Mouse (Mus musculus): Measurements from ENCODE around the gene Ap2a1.
A peak's percentile ranks its signal among the peaks of the same experiment; 100 is the strongest.

Ap2a1 gene

DNA sequence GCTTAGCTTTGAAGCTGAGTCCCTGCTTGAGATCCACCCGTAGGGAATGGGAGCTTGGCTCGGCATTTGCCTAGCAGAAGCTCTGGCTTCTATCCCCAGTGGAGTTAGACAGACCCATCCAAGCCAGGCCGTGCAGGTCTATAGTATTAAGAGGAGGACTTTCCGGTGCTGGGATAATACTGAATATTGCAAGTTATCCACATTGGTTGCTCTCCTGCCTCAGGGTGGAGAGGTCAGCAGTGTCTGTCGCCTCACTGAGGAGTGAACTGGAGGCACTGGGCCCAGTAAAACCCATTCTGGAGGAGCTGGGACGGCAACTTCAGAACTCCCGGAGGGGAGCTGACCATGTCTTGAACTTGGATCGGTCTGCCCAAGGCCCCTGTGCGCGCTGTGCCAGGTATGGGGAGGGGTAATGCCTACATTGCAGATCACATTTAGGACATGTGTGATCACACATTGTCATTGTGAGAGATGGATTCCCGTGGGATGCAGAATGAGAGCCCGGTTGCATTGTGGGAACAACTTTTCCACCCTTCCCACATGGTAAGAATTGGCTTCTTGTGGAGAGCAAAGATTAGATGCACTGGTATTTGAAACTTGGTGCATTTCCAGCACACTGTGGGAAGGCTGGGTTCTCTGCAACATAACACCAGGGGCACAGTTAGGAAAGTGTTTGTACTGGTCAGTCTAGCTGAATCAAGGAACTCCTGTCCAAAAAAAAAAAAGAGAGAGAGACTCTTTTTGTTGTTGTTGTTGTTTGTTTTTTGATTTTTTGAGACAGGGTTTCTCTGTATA is 25.0 kb upstream of the Ap2a1 start:
- no peak for DNase-seq (ENCODE audit: extremely low read depth, insufficient read length, low spot score)

DNA sequence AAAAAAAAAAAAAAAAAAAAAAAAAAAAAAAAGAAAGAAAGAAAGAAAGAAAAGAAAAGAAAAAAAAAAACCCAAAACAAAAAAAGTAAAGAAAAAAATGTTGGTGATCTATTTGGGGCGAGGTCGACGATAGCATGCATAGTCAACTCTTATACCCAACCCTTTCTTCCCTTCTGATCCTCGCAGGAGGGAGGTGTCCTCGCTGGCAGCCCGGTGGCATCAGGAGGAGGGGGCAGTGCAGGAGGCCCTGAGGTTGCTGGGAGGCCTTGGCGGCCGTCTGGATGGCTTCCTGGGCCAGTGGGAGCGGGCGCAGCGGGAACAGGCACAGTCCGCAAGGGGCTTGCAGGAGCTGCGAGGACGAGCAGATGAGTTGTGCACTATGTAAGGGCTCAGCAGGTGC is 24.3 kb upstream of the Ap2a1 start:
- no peak for DNase-seq (ENCODE audit: extremely low read depth, insufficient read length, low spot score)

DNA sequence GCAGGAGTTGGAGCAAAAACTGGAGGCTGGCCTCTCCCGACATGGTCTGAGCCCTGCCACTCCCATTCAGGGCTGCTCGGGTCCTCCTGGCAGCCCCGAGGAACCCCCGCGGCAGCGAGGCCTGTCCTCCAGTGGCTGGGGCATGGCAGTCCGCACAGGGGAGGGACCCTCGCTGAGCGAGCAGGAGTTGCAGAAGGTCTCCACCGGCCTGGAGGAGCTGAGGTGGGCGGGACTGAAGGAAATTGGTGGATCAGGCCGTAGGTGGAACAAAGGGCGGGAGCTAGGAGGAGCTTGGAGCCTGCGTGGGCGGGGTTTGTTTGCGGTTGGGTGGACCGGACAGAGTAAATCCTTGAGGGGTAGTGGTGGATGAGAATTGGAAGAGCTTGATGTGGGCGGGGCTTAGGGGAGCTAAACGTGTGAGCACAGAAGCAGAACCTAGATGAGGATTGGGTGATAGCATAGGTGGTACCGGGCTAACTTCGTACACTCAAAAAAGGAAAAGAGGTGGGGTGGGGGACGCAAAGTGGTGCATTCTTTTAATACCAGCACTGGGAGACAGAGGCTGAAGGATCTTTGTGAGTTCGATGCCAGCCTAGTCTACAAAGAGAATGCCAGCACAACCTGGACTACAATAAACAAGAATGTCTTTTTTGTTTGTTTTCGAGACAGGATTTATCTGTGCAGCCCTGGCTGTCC is 23.5 kb upstream of the Ap2a1 start:
- DNase-seq (ENCODE audit: extremely low read depth, insufficient read length, low spot score): peak; percentile 95

DNA sequence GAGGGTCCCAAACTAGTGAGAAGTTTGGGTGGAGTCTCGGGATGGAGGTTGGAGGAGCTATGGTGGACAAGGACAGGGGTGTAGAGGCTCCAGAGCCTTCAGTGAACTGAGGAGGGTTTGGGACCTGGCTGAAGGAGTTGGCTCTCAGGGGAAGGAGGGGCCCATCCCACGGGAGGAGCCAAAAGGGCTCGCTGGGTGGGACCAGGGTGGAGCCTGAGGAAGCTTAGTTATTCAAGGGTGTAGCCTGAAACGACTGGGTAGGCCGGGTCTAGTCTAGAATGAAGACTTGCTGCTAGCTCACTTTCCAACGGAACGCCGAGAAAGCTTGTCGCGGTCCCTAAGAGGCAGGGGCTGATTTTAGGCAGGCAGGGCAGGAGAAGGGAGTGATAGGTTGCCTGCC is 22.7 kb upstream of the Ap2a1 start:
- peak; percentile 79 for DNase-seq (ENCODE audit: extremely low read depth, insufficient read length, low spot score)

DNA sequence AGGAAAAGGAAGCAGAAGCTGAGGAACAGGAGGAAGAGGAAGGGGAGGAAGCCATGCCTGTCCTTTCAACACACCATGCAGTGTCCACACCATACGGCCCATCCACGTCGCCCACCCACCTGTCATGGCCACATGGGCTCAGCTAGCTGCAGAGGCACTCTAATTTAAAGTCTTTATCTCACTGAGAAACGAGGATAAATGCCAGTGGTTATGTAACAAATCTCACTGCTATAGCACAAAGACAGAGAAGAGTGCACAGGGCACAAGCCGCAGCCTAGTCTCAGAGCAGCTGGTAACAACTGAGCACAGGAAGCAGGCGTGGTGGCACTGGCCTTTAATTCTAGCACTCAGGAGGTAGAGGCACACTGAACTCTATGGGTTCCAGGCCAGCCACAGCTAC is 20.6 kb upstream of the Ap2a1 start:
- no peak for DNase-seq (ENCODE audit: extremely low read depth, insufficient read length, low spot score)

DNA sequence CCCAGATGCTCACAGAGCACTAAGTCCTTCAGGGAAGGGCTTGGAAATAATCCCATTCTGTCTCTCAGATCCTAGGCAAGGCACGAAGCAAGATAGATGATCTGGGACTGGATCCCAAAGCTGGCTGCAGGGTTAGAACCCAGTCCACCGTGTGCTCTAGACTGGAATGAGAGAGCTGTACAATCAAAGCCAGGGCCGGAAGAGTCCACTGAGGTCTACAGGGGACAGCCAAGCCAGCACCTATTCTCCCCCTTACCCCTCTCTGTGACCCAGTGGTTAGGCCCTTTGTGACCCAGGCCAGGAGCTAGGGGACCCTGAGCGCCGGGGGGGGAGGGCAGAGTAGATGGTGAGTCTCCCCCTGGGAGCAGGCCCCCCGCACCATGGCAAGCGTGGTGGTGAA is 13.6 kb upstream of the Ap2a1 start, which contains the start of gene Tsks:
Tsks (plus strand) TSS at position 301 of the 400 bp plus-strand sequence.
- no peak for DNase-seq (ENCODE audit: extremely low read depth, insufficient read length, low spot score)

DNA sequence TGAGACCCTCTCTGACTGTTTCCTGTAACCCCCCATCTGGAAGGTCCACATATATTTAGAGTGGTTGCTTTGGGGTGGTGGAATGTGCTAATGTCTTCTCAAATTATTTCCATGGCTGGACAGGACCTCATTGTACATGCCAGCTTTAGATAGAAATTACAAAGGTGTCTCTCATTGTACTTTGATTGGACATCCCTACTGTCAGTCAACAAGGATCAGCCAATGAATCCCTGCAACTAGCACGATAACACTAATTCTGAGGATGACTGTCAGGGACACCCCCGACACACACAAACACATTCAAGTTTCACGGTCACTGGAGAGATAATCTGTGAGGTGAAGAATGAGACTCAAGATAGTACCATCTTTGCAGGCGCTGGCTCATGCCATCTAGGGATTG is 9.4 kb upstream of the Ap2a1 start:
- no peak for DNase-seq (ENCODE audit: extremely low read depth, insufficient read length, low spot score)

DNA sequence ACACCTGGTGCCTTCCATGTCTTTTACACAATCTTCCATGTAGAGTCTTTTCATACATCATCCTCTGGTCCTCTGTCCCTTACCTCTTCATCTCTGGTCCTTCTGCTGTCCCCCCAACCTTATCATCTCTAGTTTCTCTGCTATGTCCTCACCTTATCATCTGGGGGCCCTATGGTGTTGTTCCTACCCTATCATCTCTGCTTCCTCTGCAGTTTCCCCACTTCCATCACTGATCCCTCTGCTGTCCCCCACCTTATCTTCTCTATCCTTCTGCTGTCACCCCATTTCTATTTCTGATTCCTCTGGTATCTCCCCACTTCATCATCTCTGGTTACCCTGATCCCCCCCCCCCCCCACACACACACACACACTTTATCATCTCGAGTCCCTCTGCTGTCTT is 726 bp downstream of the Ap2a1 start:
- DNase-seq (ENCODE audit: extremely low read depth, insufficient read length, low spot score): no peak

DNA sequence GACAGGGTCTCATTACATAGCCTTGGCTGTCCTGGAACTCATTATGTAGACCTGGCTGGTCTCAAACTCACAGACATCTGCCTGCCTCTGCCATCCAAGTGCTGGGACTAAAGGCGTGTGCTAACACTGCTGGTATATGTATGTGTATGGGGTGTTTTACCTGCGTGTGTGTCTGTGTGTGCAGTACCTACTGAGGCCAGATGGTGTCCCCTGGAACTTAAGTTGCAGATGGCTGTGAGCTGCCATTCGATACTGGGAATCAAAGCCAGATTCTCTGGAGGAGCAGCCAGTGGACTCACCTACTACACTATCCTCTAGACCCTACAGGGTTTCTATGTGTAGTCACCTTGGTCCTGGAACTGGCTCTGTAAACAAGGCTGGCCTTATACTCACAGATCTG is 3.8 kb downstream of the Ap2a1 start:
- no peak for DNase-seq (ENCODE audit: extremely low read depth, insufficient read length, low spot score)

DNA sequence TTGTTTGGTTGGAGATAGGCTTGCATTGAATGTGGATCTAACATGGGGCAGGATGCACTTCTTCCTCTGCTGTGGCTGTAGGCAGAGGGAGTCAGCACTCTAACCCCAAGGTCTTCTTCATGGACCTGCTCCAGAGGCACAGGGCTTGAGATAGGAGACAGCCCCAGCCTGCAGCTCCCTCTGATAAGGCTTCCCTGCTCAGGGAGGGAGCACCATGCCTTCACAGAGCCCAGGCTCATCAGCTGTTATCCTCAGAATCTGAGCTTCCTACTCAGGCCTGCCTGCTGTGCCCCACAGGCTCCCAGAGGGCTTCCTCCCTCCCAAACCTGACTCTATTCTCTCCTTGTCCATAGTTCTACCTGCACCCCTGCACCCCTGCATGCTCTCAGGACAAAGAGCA is 6.8 kb downstream of the Ap2a1 start:
- DNase-seq (ENCODE audit: extremely low read depth, insufficient read length, low spot score): no peak

DNA sequence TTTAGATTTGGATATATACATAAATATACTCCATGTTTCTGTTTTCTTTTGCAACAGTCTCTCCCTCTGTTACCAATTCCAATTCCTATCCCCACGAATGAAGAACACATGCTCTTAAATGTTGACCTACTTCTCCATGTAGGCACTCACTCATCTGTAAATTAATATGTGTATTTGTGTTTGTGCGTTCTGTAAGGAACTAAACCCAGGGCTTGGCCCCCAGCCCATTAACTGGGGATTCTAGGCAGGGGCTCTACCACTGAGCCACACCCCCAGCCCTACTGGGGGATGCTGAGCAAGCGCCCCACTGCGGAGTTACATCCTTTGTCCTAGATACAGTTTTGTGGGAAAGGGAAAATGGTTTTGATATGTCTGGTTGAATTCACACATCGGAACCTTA is 10.2 kb downstream of the Ap2a1 start:
- no peak for DNase-seq (ENCODE audit: extremely low read depth, insufficient read length, low spot score)

DNA sequence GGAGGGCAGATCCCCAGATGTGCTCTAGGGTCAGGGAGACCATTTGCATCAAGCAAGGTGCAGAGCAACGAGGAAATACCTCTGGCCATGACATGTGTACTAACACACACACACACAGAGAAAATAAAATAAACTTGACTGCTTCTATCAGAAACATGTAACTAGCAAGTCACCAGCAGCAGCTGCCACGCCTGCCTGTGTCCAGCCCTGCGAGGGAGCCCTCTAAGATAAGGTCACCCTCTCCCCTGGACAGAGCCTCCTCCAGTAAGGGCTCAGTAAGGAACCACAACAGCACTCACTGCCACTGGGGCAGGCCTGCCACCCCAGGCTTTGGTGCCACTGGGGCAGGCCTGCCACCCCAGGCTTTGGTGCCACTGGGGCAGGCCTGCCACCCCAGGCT is 11.1 kb downstream of the Ap2a1 start:
- DNase-seq (ENCODE audit: extremely low read depth, insufficient read length, low spot score): no peak

DNA sequence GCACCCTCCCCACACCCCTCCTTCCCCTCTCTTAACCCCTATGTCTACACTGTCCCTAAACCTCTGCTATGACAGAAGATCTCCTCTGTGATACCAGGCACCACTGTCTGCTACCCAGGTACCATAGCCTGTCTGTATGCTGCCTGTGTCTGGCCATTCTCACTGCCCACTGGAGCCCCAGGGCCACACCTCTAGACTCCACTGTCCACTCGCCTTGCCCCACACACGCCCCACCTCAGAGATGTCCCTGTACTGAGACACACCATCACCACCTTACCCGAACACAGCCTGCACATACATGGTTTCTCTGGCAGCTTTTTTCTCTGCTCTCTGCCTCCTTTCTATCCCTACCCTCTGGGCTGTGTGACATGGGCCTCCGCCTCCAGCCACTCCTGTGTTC is 12.4 kb downstream of the Ap2a1 start:
- DNase-seq (ENCODE audit: extremely low read depth, insufficient read length, low spot score): no peak

DNA sequence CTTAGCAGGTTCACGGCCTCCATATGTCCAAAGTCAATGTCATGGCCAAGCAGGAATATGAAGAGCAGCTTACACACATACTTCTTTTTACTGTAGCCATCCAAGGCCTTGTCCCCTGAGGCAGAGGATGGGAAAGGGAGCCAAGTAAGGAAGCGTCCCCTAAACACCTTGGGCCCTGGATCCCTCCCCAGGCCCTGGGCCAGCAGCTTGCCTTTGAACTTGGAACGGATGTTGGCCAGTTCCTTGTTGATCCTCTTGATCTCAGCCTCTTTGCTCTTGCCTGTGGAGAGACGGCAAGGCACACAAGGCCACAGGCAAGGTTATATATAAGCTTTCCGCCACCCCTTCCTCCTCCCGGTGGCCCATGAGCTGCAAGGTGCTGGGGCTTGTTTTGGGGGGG is 13.1 kb downstream of the Ap2a1 start:
- no peak for DNase-seq (ENCODE audit: extremely low read depth, insufficient read length, low spot score)

DNA sequence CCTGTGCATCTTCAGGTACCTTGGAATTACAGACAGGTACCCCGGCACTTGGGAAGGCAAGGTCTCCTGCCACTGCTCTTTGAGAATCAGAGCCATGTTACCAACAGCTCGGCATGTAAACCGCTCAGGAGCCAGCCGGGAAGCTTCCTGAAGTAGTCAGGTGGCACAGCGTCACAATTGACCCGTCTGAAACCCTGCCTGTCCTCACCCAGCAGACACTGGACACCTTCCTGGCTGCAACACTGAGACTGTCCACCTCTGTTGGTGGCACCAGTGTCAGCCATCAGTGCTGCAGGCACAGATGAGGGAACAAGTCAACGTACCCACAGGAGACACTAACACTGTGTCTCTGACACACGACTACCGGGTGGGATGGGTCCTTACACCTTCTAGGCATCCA is 14.0 kb downstream of the Ap2a1 start:
- DNase-seq (ENCODE audit: extremely low read depth, insufficient read length, low spot score): no peak

DNA sequence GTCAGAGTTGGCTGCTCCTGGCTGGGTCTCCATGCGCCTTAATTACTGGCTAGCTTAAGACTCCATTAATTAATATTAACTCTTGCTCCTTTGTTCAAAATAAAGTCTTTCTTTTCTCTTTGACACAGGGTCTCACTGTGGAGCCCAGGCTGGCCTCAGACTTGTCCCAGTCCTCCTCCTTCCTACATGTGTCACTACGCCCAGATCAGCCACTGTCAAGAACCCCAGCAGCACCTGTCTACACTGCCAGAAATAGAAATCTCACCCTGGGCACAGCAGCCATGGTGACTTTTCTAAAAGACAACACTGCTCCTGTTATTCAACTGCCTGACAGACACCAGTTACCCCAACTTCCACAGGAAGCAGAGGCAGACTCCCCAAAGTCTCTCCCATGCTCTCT is 14.9 kb downstream of the Ap2a1 start:
- no peak for DNase-seq (ENCODE audit: extremely low read depth, insufficient read length, low spot score)

DNA sequence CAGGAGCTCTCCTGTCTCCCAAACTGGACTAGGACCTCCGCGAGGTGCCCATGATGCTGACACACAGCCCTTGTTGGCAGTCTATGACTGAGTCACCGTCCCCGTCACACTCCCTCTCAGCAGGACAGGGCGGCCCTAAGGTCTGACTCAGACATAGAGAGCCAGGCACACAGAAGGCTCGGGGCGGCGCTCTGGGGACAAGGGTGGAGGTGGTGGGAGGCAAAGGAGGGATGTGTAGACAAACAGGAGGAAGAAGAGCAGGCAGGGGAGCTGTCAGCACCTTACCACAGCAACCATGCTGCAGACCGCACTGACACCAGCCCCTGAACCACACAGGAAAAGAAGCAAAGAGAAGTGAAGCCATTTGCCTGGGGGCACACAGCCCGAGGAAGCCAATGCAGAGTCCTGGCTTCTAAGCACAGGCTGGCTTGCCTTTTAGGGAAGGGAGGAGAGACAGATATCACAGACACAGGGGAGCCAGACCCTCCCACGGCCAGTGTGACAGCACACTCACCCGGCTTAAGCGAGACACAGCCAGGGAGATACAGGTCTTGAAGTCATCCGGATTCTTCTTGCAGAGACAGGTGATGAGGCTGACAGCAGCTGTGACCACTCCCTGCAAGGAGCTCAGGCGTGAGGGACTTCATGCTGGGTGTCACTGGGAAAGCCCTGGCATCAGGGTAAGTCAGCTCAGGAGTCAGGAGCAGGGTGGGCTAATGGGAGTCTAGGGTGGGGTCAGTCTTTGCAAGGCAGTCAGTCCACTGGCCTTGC is 20.4 kb downstream of the Ap2a1 start:
- peak; percentile 81 for DNase-seq (ENCODE audit: extremely low read depth, insufficient read length, low spot score)

DNA sequence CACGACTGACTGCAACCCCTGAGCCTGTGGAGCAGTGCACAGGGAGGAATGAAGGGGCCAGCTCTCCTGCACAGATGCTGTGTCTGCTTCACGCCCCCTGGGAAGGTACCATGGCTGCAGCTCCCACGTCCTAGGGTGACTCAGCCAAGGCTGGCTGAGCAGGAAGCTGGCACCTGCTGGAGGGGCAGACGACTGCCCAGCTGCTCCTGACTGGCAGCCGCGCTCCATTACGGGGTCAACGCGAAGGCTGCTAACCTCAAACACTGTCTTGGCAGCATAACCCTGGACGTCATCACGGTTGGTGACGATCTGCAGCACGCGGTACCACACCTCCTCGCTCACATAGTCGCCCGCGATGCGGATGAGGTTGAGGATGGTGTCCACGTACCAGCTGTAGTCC is 23.9 kb downstream of the Ap2a1 start:
- no peak for DNase-seq (ENCODE audit: extremely low read depth, insufficient read length, low spot score)

DNA sequence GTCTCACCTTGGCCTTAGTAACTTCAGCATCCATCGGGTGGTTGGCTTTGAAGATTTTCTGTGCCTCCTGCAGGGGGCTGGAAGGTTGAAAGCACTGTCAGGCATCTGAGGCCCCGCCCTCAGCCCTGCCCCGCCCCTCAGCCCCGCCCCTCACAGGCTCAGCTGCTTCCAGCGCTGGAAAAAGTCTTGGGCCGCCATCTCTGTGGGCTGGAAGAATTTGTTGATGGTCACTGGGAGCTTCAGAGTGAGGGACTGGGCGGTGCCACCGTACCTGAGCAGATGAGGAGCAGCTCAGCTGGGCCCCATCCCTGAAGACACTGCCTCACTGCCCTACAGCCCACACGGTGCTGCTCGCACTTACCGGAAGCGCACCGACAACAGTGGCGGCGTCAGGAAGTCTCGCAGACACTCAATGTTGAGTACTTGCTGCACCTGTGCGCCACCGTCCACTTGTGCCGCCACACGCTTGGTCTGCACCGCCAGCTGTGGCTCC is 28.0 kb downstream of the Ap2a1 start:
- DNase-seq (ENCODE audit: extremely low read depth, insufficient read length, low spot score): peak; percentile 41

DNA sequence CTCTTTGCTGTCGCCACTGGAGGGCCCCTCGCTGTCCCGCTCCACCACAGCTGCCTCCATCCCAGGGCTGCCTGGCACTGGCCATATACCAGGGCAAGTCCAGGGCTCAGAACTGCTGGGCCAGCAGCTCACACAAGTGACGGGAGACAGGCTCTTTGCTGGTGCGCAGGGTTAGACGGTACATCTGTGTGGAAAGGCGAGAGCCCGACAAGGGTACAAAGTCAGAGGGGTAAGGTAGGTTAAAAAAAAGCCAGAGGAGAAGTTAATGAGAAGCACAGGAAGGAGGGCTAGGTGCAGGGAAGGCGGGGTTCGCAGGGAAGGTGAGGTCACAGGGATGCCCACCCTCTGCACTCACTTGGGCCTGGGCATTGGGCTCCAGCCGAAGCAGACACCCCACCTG is 28.7 kb downstream of the Ap2a1 start:
- no peak for DNase-seq (ENCODE audit: extremely low read depth, insufficient read length, low spot score)

DNA sequence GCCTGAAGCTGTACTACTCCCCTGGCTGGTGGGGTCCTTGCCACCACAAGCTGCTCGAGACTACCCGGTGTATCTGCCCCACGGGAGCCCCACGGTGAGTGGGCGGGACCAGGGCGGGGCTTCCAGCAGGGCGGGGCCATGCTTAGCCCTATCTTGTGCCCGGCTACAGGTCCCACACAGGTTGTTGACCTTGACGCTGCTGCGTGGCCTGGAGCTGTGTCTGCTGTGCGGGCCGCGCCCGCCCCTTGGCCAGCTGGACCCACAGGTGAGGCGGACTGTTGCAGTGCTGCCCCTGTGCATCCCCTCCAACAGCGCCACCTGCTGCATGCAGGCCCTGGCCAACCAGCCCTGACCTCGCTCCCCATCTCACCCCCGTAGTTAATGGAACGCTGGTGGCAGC is 30.7 kb downstream of the Ap2a1 start:
- peak; percentile 44 for DNase-seq (ENCODE audit: extremely low read depth, insufficient read length, low spot score)
